Comparison of ENCODE assay signal across 9 mouse cellular contexts in the genomic region with DNA sequence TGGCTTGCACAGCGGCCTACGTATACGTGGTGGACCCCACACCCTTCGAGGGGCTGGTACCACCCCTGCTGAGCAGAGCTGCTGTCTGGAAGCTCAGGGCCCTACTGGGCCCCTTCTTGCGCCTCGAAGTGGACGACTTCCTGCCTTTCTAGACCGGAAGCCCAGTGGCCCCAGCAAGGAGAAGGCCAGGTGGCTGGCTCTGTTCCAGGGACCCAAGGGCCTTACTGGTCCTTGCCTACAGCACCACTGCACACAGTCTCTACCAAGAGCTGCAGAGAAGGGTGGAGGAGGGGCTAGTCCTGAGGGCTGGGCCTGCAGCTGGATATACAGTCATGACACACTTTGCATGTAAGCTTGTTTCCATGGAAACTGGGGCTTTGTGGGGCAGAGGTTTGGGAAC. TPM values are rescaled to one million over a fixed set of nuclear protein-coding genes. Genes with fewer than 3 reads are reported as not detected.
DNase-seq lines count a peak whose midpoint lies in the region; ATAC-seq lines count a peak whose summit lies in the region.
"Had no signal": no experiment of that assay in that cellular context is flagged by ENCODE, and none has a peak within 500 bp of the region (broad histone marks: within the 10 kb centered on the region; RNA-seq: fewer than 3 reads in every experiment).

No protein-coding gene starts in this region.

- peak; percentile 47 for DNase-seq in adrenal gland, adult 2 months
- no peak for DNase-seq in adrenal gland, adult 18-20 months (ENCODE audit: low spot score in 2 of 2)
- DNase-seq in retina, postnatal 1 day: peak; percentile 43
- no peak for DNase-seq in retina, embryonic 14.5 days (ENCODE audit: low spot score)
- peak; percentile 20 for DNase-seq in liver
- DNase-seq in thymus, postnatal 0 days (ENCODE audit: low spot score): peak; percentile 89
- no peak for DNase-seq in Muller cell, postnatal 12 days (ENCODE audit: inconsistent ontology term)

- peak; percentile 44 to 76 for ATAC-seq in hematopoietic stem cell, adult 5-6 weeks (replicated peaks in 1 of 2; ENCODE audit: insufficient read depth in 1 of 2, low FRiP score in 2 of 2, low TSS enrichment in 1 of 2, low read depth in 1 of 2, poor library complexity in 2 of 2, severe bottlenecking in 2 of 2)

RNA-seq across cellular contexts. Expression of a gene that starts 2.3 kb away (rescaled TPM):
- not detected for total RNA-seq in adrenal gland, adult 2 months (2021)
- not detected in 2 replicates for polyA plus RNA-seq in adrenal gland, adult 2 months (2012; rRNA removed)
- not detected for total RNA-seq in adrenal gland, adult 18-20 months (2021)
- total RNA-seq in hematopoietic stem cell, adult 5-6 weeks (2017): not detected in 2 replicates
- 0.13 TPM in 1 of 2 replicates, not detected in the other for polyA plus RNA-seq in thymus, postnatal 0 days (2015; fragmentation: Nextera tagmentation; extraction: Ambion mirVana)
- polyA plus RNA-seq: myocyte had no signal

RNA-seq across cellular contexts. Expression of a gene that starts 14.9 kb away (rescaled TPM):
- total RNA-seq in adrenal gland, adult 2 months (2021): 10 to 100 TPM; 23.3 to 23.8 TPM
- polyA plus RNA-seq in adrenal gland, adult 2 months (2012; rRNA removed): 182 and 191 TPM in 2 replicates
- 10 to 100 TPM; 20.6 to 21.2 TPM for total RNA-seq in adrenal gland, adult 18-20 months (2021)
- total RNA-seq in hematopoietic stem cell, adult 5-6 weeks (2017): 9.4 and 9.6 TPM in 2 replicates
- 25.2 and 27.1 TPM in 2 replicates for polyA plus RNA-seq in thymus, postnatal 0 days (2015; fragmentation: Nextera tagmentation; extraction: Ambion mirVana)

RNA-seq across cellular contexts. Expression of a gene that starts 28.5 kb away (rescaled TPM):
- total RNA-seq in adrenal gland, adult 2 months (2021): 10 to 100 TPM; 53.2 to 55.5 TPM
- 32.8 and 45.4 TPM in 2 replicates for polyA plus RNA-seq in adrenal gland, adult 2 months (2012; rRNA removed)
- total RNA-seq in adrenal gland, adult 18-20 months (2021): 10 to 100 TPM; 41.8 to 44.1 TPM
- 86.8 and 88.1 TPM in 2 replicates for total RNA-seq in hematopoietic stem cell, adult 5-6 weeks (2017)
- polyA plus RNA-seq in thymus, postnatal 0 days (2015; fragmentation: Nextera tagmentation; extraction: Ambion mirVana): 86.9 and 88.5 TPM in 2 replicates

RNA-seq across cellular contexts. Expression of a gene that starts 28.5 kb away (rescaled TPM):
- 100 to 1,000 TPM; 139 to 162 TPM for total RNA-seq in adrenal gland, adult 2 months (2021)
- polyA plus RNA-seq in adrenal gland, adult 2 months (2012; rRNA removed): 141 and 175 TPM in 2 replicates
- total RNA-seq in adrenal gland, adult 18-20 months (2021): 100 to 1,000 TPM; 114 to 143 TPM
- 330 and 415 TPM in 2 replicates for total RNA-seq in hematopoietic stem cell, adult 5-6 weeks (2017)
- polyA plus RNA-seq in thymus, postnatal 0 days (2015; fragmentation: Nextera tagmentation; extraction: Ambion mirVana): 582 and 637 TPM in 2 replicates

RNA-seq across cellular contexts. Expression of a gene that starts 38.1 kb away (rescaled TPM):
- 1 to 10 TPM in 1 of 2 experiments, not detected in 1; 2.7 TPM for total RNA-seq in adrenal gland, adult 2 months (2021)
- polyA plus RNA-seq in adrenal gland, adult 2 months (2012; rRNA removed): not detected in 2 replicates
- total RNA-seq in adrenal gland, adult 18-20 months (2021): not detected
- total RNA-seq in hematopoietic stem cell, adult 5-6 weeks (2017): not detected in 2 replicates
- polyA plus RNA-seq in thymus, postnatal 0 days (2015; fragmentation: Nextera tagmentation; extraction: Ambion mirVana): 2.4 and 6.3 TPM in 2 replicates

Comparison
In these comparisons a context has a peak if more than half of its experiments do, and no peak if none do; other contexts are left out.
1. DNase-seq: peak in adrenal gland, adult 2 months (single experiment), retina, postnatal 1 day (single experiment), liver (single experiment) and thymus, postnatal 0 days (single experiment); none in adrenal gland, adult 18-20 months (0 of 2), retina, embryonic 14.5 days (single experiment) and Muller cell, postnatal 12 days (single experiment).